In the genomic region with DNA sequence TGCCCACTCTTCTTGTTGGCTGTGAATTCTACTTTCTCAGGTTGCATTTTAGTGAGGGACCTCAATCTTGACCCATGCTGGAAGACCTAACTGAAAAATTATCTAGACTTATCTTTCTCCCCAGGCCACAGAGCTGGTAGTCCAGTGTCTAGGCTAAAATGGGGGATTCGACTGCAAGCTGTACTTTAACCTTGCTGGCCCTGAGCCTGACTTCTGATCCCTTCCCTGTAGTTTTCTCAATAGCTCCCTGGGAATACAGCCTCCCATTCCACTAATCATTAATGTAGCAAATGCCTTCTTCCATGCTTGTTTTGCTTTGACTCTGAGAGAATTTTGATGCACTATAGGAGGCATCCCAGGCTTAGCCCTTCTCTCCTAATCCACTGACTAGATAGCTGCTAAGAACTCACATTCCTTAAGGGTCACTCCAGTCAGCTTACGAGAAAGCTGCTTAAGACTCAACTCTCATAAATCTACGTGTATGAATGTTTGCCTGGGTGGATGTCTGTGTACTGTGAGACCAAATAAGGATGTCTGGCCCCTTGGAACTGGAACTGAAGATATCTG, we compare ENCODE assay signal across 38 mouse cellular contexts. TPM values are rescaled to one million over a fixed set of nuclear protein-coding genes. Genes with fewer than 3 reads are reported as not detected.
DNase-seq lines count a peak whose midpoint lies in the region; ATAC-seq lines count a peak whose summit lies in the region.
"Had no signal": no experiment of that assay in that cellular context is flagged by ENCODE, and none has a peak within 500 bp of the region (broad histone marks: within the 10 kb centered on the region; RNA-seq: fewer than 3 reads in every experiment).

No protein-coding gene starts in this region.

- H3K4me1 ChIP-seq in kidney, embryonic 14.5 days (ENCODE audit: control insufficient read depth, insufficient read depth, low read length), result no peaks in the 10 kb centered on the region
- no peaks in the 10 kb centered on the region for H3K4me1 ChIP-seq in kidney, embryonic 16.5 days (ENCODE audit: insufficient read depth, low read length)
- H3K4me1 ChIP-seq: heart, embryonic 12.5 days; limb, embryonic 12.5 days; liver, embryonic 12.5 days; neural tube, embryonic 15.5 days had no signal

- peak; percentile 51 for DNase-seq in kidney, adult 11 months
- DNase-seq in R1 (ENCODE audit: low read depth, low spot score), result peak; percentile 5
- peak; percentile 37 to 61 for DNase-seq in kidney, postnatal 36 days
- no peak for DNase-seq in right cerebral cortex, adult 18-20 months
- DNase-seq in layer of hippocampus, postnatal 14 days (ENCODE audit: low spot score in 2 of 2), result no peak
- DNase-seq: adrenal gland, postnatal 14 days; cerebellum, adult 11-12 months; cerebellum, adult 9-11 months; gastrocnemius, adult 2 months; gastrocnemius, postnatal 36 days; heart, adult 18-20 months; layer of hippocampus, adult 9-11 months; liver, postnatal 0 days; lung, postnatal 10 days; midbrain, embryonic 14.5 days; right cerebral cortex, postnatal 4 days; thymus, adult 18-20 months; thymus, postnatal 25 days had no signal

- H3K4me3 ChIP-seq in kidney, embryonic 14.5 days (ENCODE audit: low read length), result no peak overlapping the region
- no peak overlapping the region for H3K4me3 ChIP-seq in kidney, embryonic 16.5 days (ENCODE audit: low read length)
- H3K4me3 ChIP-seq: erythroblast, embryonic 14.5 days; gastrocnemius, adult 2 months; heart, embryonic 12.5 days; limb, embryonic 12.5 days; liver, embryonic 12.5 days; neural tube, embryonic 15.5 days had no signal

- H3K4me2 ChIP-seq in kidney, embryonic 14.5 days (replicated peaks; ENCODE audit: low read depth, low read length), result no peak overlapping the region
- no peak overlapping the region for H3K4me2 ChIP-seq in kidney, embryonic 16.5 days (replicated peaks; ENCODE audit: low read depth, low read length)
- H3K4me2 ChIP-seq: heart, embryonic 12.5 days; hindbrain, embryonic 14.5 days; limb, embryonic 12.5 days; liver, embryonic 12.5 days; neural tube, embryonic 15.5 days had no signal

- no peaks in the 10 kb centered on the region for H3K9me3 ChIP-seq in kidney, embryonic 14.5 days (ENCODE audit: control insufficient read depth, low read length)
- no peaks in the 10 kb centered on the region for H3K9me3 ChIP-seq in kidney, embryonic 16.5 days (ENCODE audit: low read length)
- H3K9me3 ChIP-seq: G1E; heart, embryonic 12.5 days; limb, embryonic 12.5 days; liver, embryonic 12.5 days; neural tube, embryonic 15.5 days had no signal

- H3K27ac ChIP-seq in kidney, embryonic 14.5 days (ENCODE audit: low read depth, low read length), result no peak overlapping the region
- no peak overlapping the region for H3K27ac ChIP-seq in kidney, embryonic 16.5 days (ENCODE audit: low read length)
- H3K27ac ChIP-seq: gastrocnemius, adult 2 months; hindbrain, embryonic 14.5 days; limb, embryonic 12.5 days; liver, embryonic 12.5 days; macrophage; neural tube, embryonic 15.5 days; stomach, postnatal 0 days had no signal

- ATAC-seq in kidney, embryonic 14.5 days (ENCODE audit: low FRiP score, low TSS enrichment), result no peak
- peak; percentile 42; the same call in 1 of the 2 replicates for ATAC-seq in kidney, embryonic 16.5 days (ENCODE audit: low FRiP score, low TSS enrichment)
- ATAC-seq: forebrain, embryonic 16.5 days; liver, embryonic 12.5 days; liver, postnatal 0 days had no signal

- H3K9ac ChIP-seq in kidney, embryonic 14.5 days (ENCODE audit: low read depth, low read length), result no peak overlapping the region
- no peak overlapping the region for H3K9ac ChIP-seq in kidney, embryonic 16.5 days (replicated peaks; ENCODE audit: low read length)
- H3K9ac ChIP-seq: heart, embryonic 12.5 days; hindbrain, embryonic 14.5 days; limb, embryonic 12.5 days; liver, embryonic 12.5 days; liver, postnatal 0 days; neural tube, embryonic 15.5 days had no signal

- WGBS in kidney, embryonic 14.5 days, result 59% methylated on average over 3 of the region's 3 CpGs
- 62% methylated on average over 3 of the region's 3 CpGs for WGBS in kidney, embryonic 16.5 days

- no peaks in the 10 kb centered on the region for H3K36me3 ChIP-seq in kidney, embryonic 14.5 days (ENCODE audit: control insufficient read depth, insufficient read depth, low read length)
- H3K36me3 ChIP-seq in kidney, embryonic 16.5 days (ENCODE audit: insufficient read depth, low read length), result no peaks in the 10 kb centered on the region
- H3K36me3 ChIP-seq: G1E; heart, embryonic 12.5 days; limb, embryonic 12.5 days; liver, embryonic 12.5 days; neural tube, embryonic 15.5 days had no signal

- no peaks in the 10 kb centered on the region for H3K27me3 ChIP-seq in kidney, embryonic 14.5 days (ENCODE audit: control insufficient read depth, insufficient read depth, low read length)
- H3K27me3 ChIP-seq in kidney, embryonic 16.5 days (ENCODE audit: insufficient read depth, low read length), result no peaks in the 10 kb centered on the region
- H3K27me3 ChIP-seq: heart, embryonic 12.5 days; limb, embryonic 12.5 days; liver, embryonic 12.5 days; neural tube, embryonic 15.5 days had no signal

RNA-seq across cellular contexts. Expression of a gene that starts 28.8 kb away (rescaled TPM):
- not detected in 2 replicates for polyA plus RNA-seq in kidney, embryonic 14.5 days (2014; fragmentation: Nextera tagmentation; extraction: Ambion mirVana)
- not detected in 2 replicates for polyA plus RNA-seq in kidney, embryonic 16.5 days (2015; fragmentation: Nextera tagmentation; extraction: Ambion mirVana)
- total RNA-seq in layer of hippocampus, postnatal 14 days (2021), result not detected
- total RNA-seq: adrenal gland, postnatal 14 days; gastrocnemius, adult 2 months; gastrocnemius, postnatal 36 days; hematopoietic stem cell, adult 5-6 weeks; left cerebral cortex, adult 18-20 months; left cerebral cortex, postnatal 25 days; monocyte, adult 5-6 weeks had no signal
- polyA plus RNA-seq: embryonic facial prominence, embryonic 14.5 days; erythroblast, embryonic 14.5 days; forebrain, embryonic 11.5 days; forebrain, embryonic 16.5 days; heart, embryonic 12.5 days; heart, postnatal 0 days; hindbrain, embryonic 14.5 days; limb, embryonic 12.5 days; liver, embryonic 12.5 days; liver, postnatal 0 days; macrophage; midbrain, embryonic 14.5 days; neural tube, embryonic 15.5 days; spleen, adult 2 months; stomach, postnatal 0 days had no signal

RNA-seq across cellular contexts. Expression of a gene that starts 33.3 kb away (rescaled TPM):
- polyA plus RNA-seq in kidney, embryonic 14.5 days (2014; fragmentation: Nextera tagmentation; extraction: Ambion mirVana), result not detected in 2 replicates
- polyA plus RNA-seq in kidney, embryonic 16.5 days (2015; fragmentation: Nextera tagmentation; extraction: Ambion mirVana), result not detected in 2 replicates
- total RNA-seq in layer of hippocampus, postnatal 14 days (2021), result not detected
- total RNA-seq: adrenal gland, postnatal 14 days; G1E; gastrocnemius, adult 2 months; gastrocnemius, postnatal 36 days; heart, adult 18-20 months; hematopoietic stem cell, adult 5-6 weeks; left cerebral cortex, adult 18-20 months; left cerebral cortex, postnatal 25 days; monocyte, adult 5-6 weeks had no signal
- polyA plus RNA-seq: embryonic facial prominence, embryonic 14.5 days; erythroblast, embryonic 14.5 days; forebrain, embryonic 11.5 days; forebrain, embryonic 16.5 days; G1E; heart, embryonic 12.5 days; heart, postnatal 0 days; hindbrain, embryonic 14.5 days; limb, embryonic 12.5 days; liver, embryonic 12.5 days; liver, postnatal 0 days; macrophage; midbrain, embryonic 14.5 days; neural tube, embryonic 15.5 days; spleen, adult 2 months; stomach, postnatal 0 days had no signal

RNA-seq across cellular contexts. Expression of a gene that starts 50.8 kb away (rescaled TPM):
- not detected in 2 replicates for polyA plus RNA-seq in kidney, embryonic 14.5 days (2014; fragmentation: Nextera tagmentation; extraction: Ambion mirVana)
- polyA plus RNA-seq in kidney, embryonic 16.5 days (2015; fragmentation: Nextera tagmentation; extraction: Ambion mirVana), result not detected in 2 replicates
- not detected for total RNA-seq in layer of hippocampus, postnatal 14 days (2021)
- total RNA-seq: adrenal gland, postnatal 14 days; gastrocnemius, adult 2 months; gastrocnemius, postnatal 36 days; heart, adult 18-20 months; hematopoietic stem cell, adult 5-6 weeks; left cerebral cortex, adult 18-20 months; left cerebral cortex, postnatal 25 days; monocyte, adult 5-6 weeks had no signal
- polyA plus RNA-seq: embryonic facial prominence, embryonic 14.5 days; erythroblast, embryonic 14.5 days; forebrain, embryonic 11.5 days; forebrain, embryonic 16.5 days; G1E; heart, embryonic 12.5 days; heart, postnatal 0 days; hindbrain, embryonic 14.5 days; limb, embryonic 12.5 days; liver, embryonic 12.5 days; liver, postnatal 0 days; macrophage; midbrain, embryonic 14.5 days; neural tube, embryonic 15.5 days; spleen, adult 2 months; stomach, postnatal 0 days had no signal

RNA-seq across cellular contexts. Expression of a gene that starts 58.6 kb away (rescaled TPM):
- not detected in 2 replicates for polyA plus RNA-seq in kidney, embryonic 14.5 days (2014; fragmentation: Nextera tagmentation; extraction: Ambion mirVana)
- not detected in 2 replicates for polyA plus RNA-seq in kidney, embryonic 16.5 days (2015; fragmentation: Nextera tagmentation; extraction: Ambion mirVana)
- total RNA-seq in layer of hippocampus, postnatal 14 days (2021), result not detected
- total RNA-seq: adrenal gland, postnatal 14 days; G1E; gastrocnemius, adult 2 months; gastrocnemius, postnatal 36 days; heart, adult 18-20 months; hematopoietic stem cell, adult 5-6 weeks; left cerebral cortex, adult 18-20 months; left cerebral cortex, postnatal 25 days; monocyte, adult 5-6 weeks had no signal
- polyA plus RNA-seq: embryonic facial prominence, embryonic 14.5 days; erythroblast, embryonic 14.5 days; forebrain, embryonic 11.5 days; forebrain, embryonic 16.5 days; G1E; heart, embryonic 12.5 days; heart, postnatal 0 days; hindbrain, embryonic 14.5 days; limb, embryonic 12.5 days; liver, embryonic 12.5 days; liver, postnatal 0 days; macrophage; midbrain, embryonic 14.5 days; neural tube, embryonic 15.5 days; spleen, adult 2 months; stomach, postnatal 0 days had no signal

Comparison
In these comparisons a context has a peak if more than half of its experiments do, and no peak if none do; other contexts are left out.
1. DNase-seq: peak in kidney, adult 11 months (single experiment), R1 (single experiment) and kidney, postnatal 36 days (2 of 2); none in right cerebral cortex, adult 18-20 months (single experiment) and layer of hippocampus, postnatal 14 days (0 of 2).